Mouse (Mus musculus) liver, embryonic 14.5 days (tissue): ENCODE measurements at regions not wholly inside any gene's neighbourhood (a gene's known extent, or its start where the extent isn't known, plus 50 kb on each side); places are given as distances from the start of the nearest gene placed in this dataset.

Experiments used
- ATAC-seq: fragments of 200-750 bp; cut with Nextera tagmentation; 2 replicates; pipeline ENCODE4 v1.8.0; 2017; ENCODE audit warnings: moderate number of reproducible peaks, mild to moderate bottlenecking, moderate library complexity; ENCODE audit not compliant: insufficient read depth
- DNase-seq, 3 experiments: peaks; one replicate each; pipeline ENCODE4 v3.0.0-alpha.2; 2012 to 2013; ENCODE audit warnings: low read depth in 3 of 3, low spot score in 3 of 3
- H3K27ac ChIP-seq: fragments of 300-500 bp; sonication (generic); 2 replicates; pipeline ENCODE4 v1.5.1; 2014; ENCODE audit warnings: moderate library complexity, mild to moderate bottlenecking, control low read depth, inconsistent platforms
- H3K27me3 ChIP-seq: fragments of 300-500 bp; sonication (generic); 2 replicates; pipeline ENCODE4 v1.6.1; 2014; ENCODE audit warnings: mild to moderate bottlenecking, low read length, moderate library complexity; ENCODE audit not compliant: control insufficient read depth, insufficient read depth
- H3K36me3 ChIP-seq: fragments of 300-500 bp; sonication (generic); replicated peaks from 2 replicates; pipeline ENCODE4 v1.6.1; 2014; ENCODE audit warnings: low read depth; ENCODE audit not compliant: control insufficient read depth, insufficient read depth
- H3K4me1 ChIP-seq, 2 experiments: fragments of 200-500 bp in 1 of 2; fragments of 300-500 bp in 1 of 2; sonication (generic) in 1 of 2; replicated peaks; 2 replicates each; pipeline ENCODE4 v1.6.1; 2012 to 2014; ENCODE audit warnings: antibody characterized with exemption in 1 of 2, inconsistent platforms in 1 of 2, low read length in 1 of 2; ENCODE audit not compliant: control insufficient read depth in 2 of 2, insufficient read depth in 2 of 2
- H3K4me2 ChIP-seq: fragments of 300-500 bp; sonication (generic); 2 replicates; pipeline ENCODE4 v1.6.1; 2014; ENCODE audit warnings: low read depth, mild to moderate bottlenecking, control low read depth, moderate library complexity
- H3K4me3 ChIP-seq, 2 experiments: fragments of 200-500 bp in 1 of 2; fragments of 300-500 bp in 1 of 2; sonication (generic) in 1 of 2; 2 replicates each; pipeline ENCODE4 v1.5.1; 2012 to 2014; ENCODE audit warnings: low read depth in 2 of 2, low read length in 2 of 2, mild to moderate bottlenecking in 2 of 2, control low read depth in 1 of 2, inconsistent platforms in 1 of 2, moderate library complexity in 1 of 2; ENCODE audit not compliant: insufficient read depth in 1 of 2
- H3K9ac ChIP-seq: fragments of 300-500 bp; sonication (generic); replicated peaks from 2 replicates; pipeline ENCODE4 v1.6.1; 2014; ENCODE audit warnings: mild to moderate bottlenecking, control low read depth, moderate library complexity
- H3K9me3 ChIP-seq: fragments of 300-500 bp; sonication (generic); 2 replicates; pipeline ENCODE4 v1.6.1; 2016; ENCODE audit warnings: low read length, mixed read lengths; ENCODE audit not compliant: control insufficient read depth
- CTCF ChIP-seq: IDR thresholded peaks from 2 replicates; pipeline ENCODE4 v1.5.1; 2016; ENCODE audit warnings: antibody characterized with exemption, low read depth, control low read depth
- EP300 ChIP-seq: IDR thresholded peaks from 2 replicates; pipeline ENCODE4 v1.6.1; 2016; ENCODE audit warnings: antibody characterized with exemption, low read depth
- WGBS: fragments of 180-500 bp; shearing (Covaris S2); extraction: QIAGEN DNeasy Blood & Tissue Kit; methylation state at CpG from one replicate; pipeline ENCODE4 v1.1.7; 2014; ENCODE audit not compliant: insufficient replicate concordance; 5-methylcytosine and 5-hydroxymethylcytosine counted together

DNA sequence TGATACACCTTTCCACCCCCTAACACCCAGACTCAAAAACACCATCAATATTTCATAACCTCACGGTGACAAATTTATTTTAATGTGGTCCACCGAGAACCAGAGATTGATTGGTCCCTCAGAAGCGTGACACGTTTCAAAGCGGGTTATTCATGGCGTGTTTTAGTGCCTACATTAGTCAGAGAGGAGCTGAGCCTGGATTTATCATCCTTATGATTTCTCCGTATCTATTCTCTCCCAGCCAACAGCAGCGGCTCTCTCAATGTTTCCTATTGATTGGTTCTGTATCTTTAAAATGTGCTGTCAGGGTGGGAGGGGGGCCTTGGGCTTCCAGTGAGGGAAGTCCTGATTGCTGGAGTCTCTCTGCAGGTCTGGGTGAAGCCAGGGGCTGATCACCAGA is 219.9 kb downstream of the Dhx35 start:
- DNase-seq (no peak), ATAC-seq (no peak)
- TF ChIP-seq EP300: no peak
- Histone ChIP-seq H3K36me3 (no peaks in the 10 kb centered on the region), H3K4me3 (no peak overlapping the region), H3K9me3 (no peaks in the 10 kb centered on the region), H3K4me2 (no peak overlapping the region), H3K9ac (no peak overlapping the region), H3K27me3 (no peaks in the 10 kb centered on the region), H3K4me1 (no peaks in the 10 kb centered on the region), H3K27ac (no peak overlapping the region)
- 64% methylated on average over 8 of the region's 8 CpGs for WGBS

DNA sequence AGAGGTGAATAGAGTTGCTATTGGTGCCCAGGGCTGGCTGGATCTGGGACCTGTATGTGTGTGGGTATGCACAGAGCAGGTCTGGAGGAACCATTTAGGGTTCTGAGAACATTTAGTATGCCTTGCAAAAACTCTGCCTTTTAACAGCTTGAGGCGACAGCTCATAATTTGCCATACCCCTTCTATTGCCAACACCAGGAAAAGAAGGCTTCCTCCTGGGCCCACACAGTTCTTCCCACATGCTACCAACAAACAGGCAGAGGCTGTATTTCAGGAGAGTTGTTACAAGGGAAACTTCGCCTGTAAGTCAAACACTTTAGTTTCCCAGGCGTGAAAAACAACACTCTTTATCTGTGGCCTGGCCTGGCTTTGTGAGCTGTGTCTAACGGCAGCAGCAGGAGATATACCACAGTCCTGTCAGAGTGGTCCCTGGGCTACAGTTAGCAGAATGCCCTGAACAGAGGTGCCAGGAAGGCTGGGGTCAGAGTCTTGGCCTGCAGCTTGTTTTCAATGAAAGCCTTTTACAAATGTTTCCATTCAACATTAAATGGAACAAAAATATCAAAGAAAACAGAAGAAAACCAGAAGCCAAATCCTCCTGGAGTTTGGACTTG is 225.4 kb downstream of the Dhx35 start:
- ATAC-seq (no peak), DNase-seq (no peak)
- 38% methylated on average over 4 of the region's 4 CpGs for WGBS
- Histone ChIP-seq H3K4me3 (no peak overlapping the region), H3K9me3 (no peaks in the 10 kb centered on the region), H3K4me1 (no peaks in the 10 kb centered on the region), H3K36me3 (no peaks in the 10 kb centered on the region), H3K9ac (no peak overlapping the region), H3K4me2 (no peak overlapping the region), H3K27me3 (no peaks in the 10 kb centered on the region), H3K27ac (no peak overlapping the region)
- TF ChIP-seq CTCF (no peak), EP300 (no peak)

DNA sequence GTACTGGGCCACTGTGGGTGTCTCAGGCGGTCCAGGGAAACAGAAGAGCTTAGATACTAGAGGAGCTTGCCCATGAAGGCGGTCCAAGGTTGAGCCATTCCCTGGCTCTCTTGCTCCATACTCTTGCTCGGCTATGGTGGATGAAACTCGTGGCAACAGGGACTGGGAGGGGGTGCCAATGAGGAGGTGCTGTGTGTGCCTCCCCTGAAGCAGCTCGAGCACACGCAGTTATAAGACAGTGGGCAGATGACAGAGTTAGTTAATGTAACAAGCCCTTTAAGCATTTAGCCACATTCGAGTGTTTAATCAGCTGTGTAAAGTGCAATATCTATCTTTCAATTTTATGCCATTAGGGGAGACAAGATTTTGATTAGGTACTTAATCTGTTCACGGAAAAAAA is 237.5 kb downstream of the Dhx35 start:
- TF ChIP-seq CTCF: no peak
- no peak for TF ChIP-seq EP300

DNA sequence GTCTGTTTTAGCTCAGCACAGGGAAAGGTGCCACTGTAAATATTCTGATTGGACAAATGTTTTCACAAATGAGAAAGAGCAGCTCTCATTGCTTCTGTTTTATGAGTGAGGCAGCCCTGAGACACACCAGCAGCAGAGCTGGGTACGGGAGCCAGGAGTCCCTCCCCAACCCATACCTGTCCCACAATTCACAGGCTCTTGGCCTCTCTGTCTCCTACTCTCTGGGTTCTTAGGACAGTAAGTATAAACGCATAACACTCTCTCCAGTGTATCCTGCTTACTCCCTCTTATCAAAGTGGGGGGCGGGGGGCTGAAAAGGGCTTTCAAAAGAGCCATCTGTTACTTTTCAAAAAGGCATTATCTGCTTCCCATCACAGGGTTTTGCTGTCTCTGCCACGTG is 245.3 kb downstream of the Dhx35 start:
- Histone ChIP-seq H3K9me3 (no peaks in the 10 kb centered on the region), H3K36me3 (no peaks in the 10 kb centered on the region), H3K4me1 (no peaks in the 10 kb centered on the region), H3K27me3 (no peaks in the 10 kb centered on the region), H3K27ac (no peak overlapping the region), H3K4me2 (no peak overlapping the region), H3K9ac (no peak overlapping the region), H3K4me3 (no peak overlapping the region)
- WGBS: 35% methylated on average over 4 of the region's 4 CpGs
- ATAC-seq: no peak
- TF ChIP-seq CTCF: no peak
- TF ChIP-seq EP300: no peak
- DNase-seq: no peak

More for the DNA sequence above, 237.5 kb downstream of the Dhx35 start:
- no peaks in the 10 kb centered on the region for H3K27me3 ChIP-seq
- no peak for DNase-seq
- no peak overlapping the region for H3K4me3 ChIP-seq
- no peaks in the 10 kb centered on the region for H3K9me3 ChIP-seq
- no peak overlapping the region for H3K9ac ChIP-seq
- 57% methylated on average over 8 of the region's 8 CpGs for WGBS
- no peak overlapping the region for H3K27ac ChIP-seq
- ATAC-seq: no peak
- H3K36me3 ChIP-seq: no peaks in the 10 kb centered on the region
- H3K4me1 ChIP-seq: no peaks in the 10 kb centered on the region
- no peak overlapping the region for H3K4me2 ChIP-seq

DNA sequence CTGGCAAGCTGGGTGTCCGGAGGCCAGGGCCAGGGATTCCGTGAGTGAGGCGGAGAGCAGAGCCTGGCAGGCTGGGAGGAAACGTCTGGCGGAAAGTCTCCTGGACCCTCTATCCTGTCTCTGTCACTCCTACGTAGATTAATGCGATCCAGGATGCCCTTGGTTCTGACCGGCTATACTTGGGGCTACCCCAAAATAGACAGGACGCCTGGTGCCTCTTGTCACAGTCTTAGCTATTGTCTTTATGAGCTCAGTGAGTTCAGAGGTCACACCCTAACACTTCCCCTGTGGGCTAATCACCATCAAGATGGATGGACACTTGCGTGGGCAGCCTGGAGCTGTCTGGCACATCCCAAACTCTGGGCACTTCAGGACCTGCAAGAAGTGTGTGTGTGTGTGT is 258.9 kb downstream of the Dhx35 start:
- Histone ChIP-seq H3K9me3 (no peaks in the 10 kb centered on the region), H3K27me3 (no peaks in the 10 kb centered on the region), H3K9ac (no peak overlapping the region), H3K4me2 (no peak overlapping the region), H3K4me1 (no peaks in the 10 kb centered on the region), H3K4me3 (no peak overlapping the region), H3K36me3 (no peaks in the 10 kb centered on the region), H3K27ac (no peak overlapping the region)
- 30% methylated on average over 10 of the region's 10 CpGs for WGBS
- TF ChIP-seq EP300 (no peak), CTCF (no peak)
- DNase-seq (no peak), ATAC-seq (peak; percentile 60; the same call in 1 of the 2 replicates)
